Mouse (Mus musculus) CH12.LX (cell line): ENCODE results near the gene Insrr. TPM values are rescaled to one million over a fixed set of nuclear protein-coding genes. Genes with fewer than 3 reads are reported as not detected.

Experiments
- DNase-seq: peaks from one replicate; pipeline ENCODE4 v3.0.0-alpha.2; 2013; ENCODE audit errors: extremely low read depth
- H3K27ac ChIP-seq: 2 replicates; pipeline ENCODE4 v1.5.1; 2012; ENCODE audit warnings: low read depth, mild to moderate bottlenecking, control low read depth, moderate library complexity; ENCODE audit not compliant: insufficient read depth
- H3K27me3 ChIP-seq: replicated peaks from 2 replicates; pipeline ENCODE3; 2012; ENCODE audit warnings: inconsistent platforms
- H3K36me3 ChIP-seq, 2 experiments: replicated peaks in 1 of 2; 2 replicates each; pipeline versions ENCODE3 to v1.6.1; 2012; ENCODE audit warnings: inconsistent platforms in 1 of 2, low read length in 1 of 2, mild to moderate bottlenecking in 1 of 2, mixed read lengths in 1 of 2, moderate library complexity in 1 of 2; ENCODE audit not compliant: control insufficient read depth in 1 of 2, insufficient read depth in 1 of 2
- H3K4me1 ChIP-seq, 2 experiments: 2 replicates each; pipeline ENCODE4 v1.6.1; 2012; ENCODE audit warnings: inconsistent platforms in 1 of 2, moderate library complexity in 1 of 2; ENCODE audit not compliant: insufficient read depth in 2 of 2, control insufficient read depth in 1 of 2
- H3K4me2 ChIP-seq: 2 replicates; pipeline ENCODE4 v1.6.1; 2012; ENCODE audit warnings: low read depth, mild to moderate bottlenecking, control low read depth; ENCODE audit not compliant: poor library complexity, insufficient read depth, severe bottlenecking
- H3K4me3 ChIP-seq, 3 experiments: fragments of 150-350 bp in 1 of 3; sonication (generic) in 1 of 3; replicated peaks in 1 of 3; 2 replicates each; pipeline versions ENCODE3 to v1.5.1; 2011 to 2012; ENCODE audit warnings: low read depth in 2 of 3, low read length in 2 of 3, mild to moderate bottlenecking in 2 of 3, moderate library complexity in 2 of 3, control low read depth in 1 of 3, improper control_type of control experiment in 1 of 3, inconsistent platforms in 1 of 3, mixed read lengths in 1 of 3; ENCODE audit not compliant: poor library complexity in 1 of 3
- H3K79me2 ChIP-seq: replicated peaks from 2 replicates; pipeline ENCODE4 v1.6.1; 2012; ENCODE audit warnings: mild to moderate bottlenecking, moderate library complexity; ENCODE audit not compliant: control insufficient read depth, poor library complexity, insufficient read depth, severe bottlenecking; ENCODE audit errors: extremely low read depth
- H3K9ac ChIP-seq: 2 replicates; pipeline ENCODE4 v1.6.1; 2012; ENCODE audit warnings: low read depth, mild to moderate bottlenecking, control low read depth, moderate library complexity; ENCODE audit not compliant: insufficient read depth
- H3K9me3 ChIP-seq: replicated peaks from 2 replicates; pipeline ENCODE3; 2012; ENCODE audit warnings: low read length, inconsistent platforms, mixed read lengths
- BHLHE40 ChIP-seq: IDR thresholded peaks from 2 replicates; pipeline ENCODE4 v1.6.1; 2011; ENCODE audit warnings: mild to moderate bottlenecking, low read depth, low read length, improper control_type of control experiment
- CHD1 ChIP-seq: IDR thresholded peaks from 2 replicates; pipeline ENCODE4 v1.6.1; 2012; ENCODE audit warnings: low read depth, low read length, improper control_type of control experiment, inconsistent platforms
- CHD2 ChIP-seq: IDR thresholded peaks from 2 replicates; pipeline ENCODE4 v1.6.1; 2011; ENCODE audit warnings: low read length, improper control_type of control experiment
- CTCF ChIP-seq, 2 experiments: IDR thresholded peaks in 1 of 2; conservative IDR thresholded peaks in 1 of 2; 2 replicates each; pipeline ENCODE4 v1.5.1; 2011 to 2012; ENCODE audit warnings: low read depth in 2 of 2, low read length in 2 of 2, improper control_type of control experiment in 1 of 2, inconsistent platforms in 1 of 2, mild to moderate bottlenecking in 1 of 2, moderate library complexity in 1 of 2
- E2F4 ChIP-seq: IDR thresholded peaks from 2 replicates; pipeline ENCODE4 v1.6.1; 2011; ENCODE audit warnings: low read depth, low read length, improper control_type of control experiment; ENCODE audit not compliant: insufficient replicate concordance
- ELF1 ChIP-seq: IDR thresholded peaks from 2 replicates; pipeline ENCODE4 v1.6.1; 2014; ENCODE audit warnings: low read depth, mild to moderate bottlenecking, inconsistent platforms, low read length, improper control_type of control experiment
- GABPA ChIP-seq: IDR thresholded peaks from 2 replicates; pipeline ENCODE4 v1.6.1; 2012; ENCODE audit warnings: low read depth, low read length, improper control_type of control experiment, inconsistent platforms; ENCODE audit not compliant: insufficient replicate concordance
- HCFC1 ChIP-seq: IDR thresholded peaks from 2 replicates; pipeline ENCODE4 v1.6.1; 2012; ENCODE audit warnings: low read depth, mild to moderate bottlenecking, inconsistent platforms, low read length, improper control_type of control experiment
- IRF4 ChIP-seq: IDR thresholded peaks from 2 replicates; pipeline ENCODE4 v1.6.1; 2014; ENCODE audit warnings: low read depth, mild to moderate bottlenecking, inconsistent platforms, low read length, improper control_type of control experiment
- JUN ChIP-seq: IDR thresholded peaks from 2 replicates; pipeline ENCODE4 v1.6.1; 2011; ENCODE audit warnings: low read depth, mild to moderate bottlenecking, low read length, improper control_type of control experiment, moderate library complexity; ENCODE audit not compliant: insufficient read depth
- MAFK ChIP-seq: IDR thresholded peaks from 2 replicates; pipeline ENCODE4 v1.6.1; 2011; ENCODE audit warnings: low read length, improper control_type of control experiment; ENCODE audit not compliant: insufficient replicate concordance
- MAX ChIP-seq: IDR thresholded peaks from 2 replicates; pipeline ENCODE4 v1.6.1; 2011; ENCODE audit warnings: low read length, improper control_type of control experiment
- MAZ ChIP-seq: IDR thresholded peaks from 2 replicates; pipeline ENCODE4 v1.6.1; 2012; ENCODE audit warnings: low read depth, mild to moderate bottlenecking, inconsistent platforms, low read length, improper control_type of control experiment, moderate library complexity
- MEF2A ChIP-seq: IDR thresholded peaks from 2 replicates; pipeline ENCODE4 v1.6.1; 2014; ENCODE audit warnings: low read depth, mild to moderate bottlenecking, inconsistent platforms, low read length, improper control_type of control experiment, borderline replicate concordance
- MYC ChIP-seq: IDR thresholded peaks from 2 replicates; pipeline ENCODE4 v1.6.1; 2011; ENCODE audit warnings: low read depth, mild to moderate bottlenecking, improper control_type of control experiment, low read length
- NRF1 ChIP-seq: IDR thresholded peaks from 2 replicates; pipeline ENCODE4 v1.6.1; 2014; ENCODE audit warnings: low read depth, mild to moderate bottlenecking, inconsistent platforms, low read length, improper control_type of control experiment, moderate library complexity
- POLR2A ChIP-seq: IDR thresholded peaks from 2 replicates; pipeline ENCODE4 v1.6.1; 2011; ENCODE audit warnings: low read depth, mild to moderate bottlenecking, improper control_type of control experiment, low read length
- POLR2AphosphoS2 ChIP-seq: IDR thresholded peaks from 2 replicates; pipeline ENCODE4 v1.6.1; 2011; ENCODE audit warnings: low read depth, low read length, improper control_type of control experiment
- RAD21 ChIP-seq: IDR thresholded peaks from 2 replicates; pipeline ENCODE4 v1.6.1; 2011; ENCODE audit warnings: low read depth, mild to moderate bottlenecking, low read length, improper control_type of control experiment, moderate library complexity
- RCOR1 ChIP-seq: conservative IDR thresholded peaks from 2 replicates; pipeline ENCODE4 v1.6.1; 2012; ENCODE audit warnings: low read depth, mild to moderate bottlenecking, inconsistent platforms, low read length, improper control_type of control experiment
- SMC3 ChIP-seq: IDR thresholded peaks from 2 replicates; pipeline ENCODE4 v1.6.1; 2011; ENCODE audit warnings: low read depth, low read length, improper control_type of control experiment
- TBP ChIP-seq: conservative IDR thresholded peaks from 2 replicates; pipeline ENCODE4 v1.6.1; 2011; ENCODE audit warnings: low read depth, low read length, improper control_type of control experiment
- UBTF ChIP-seq: IDR thresholded peaks from 2 replicates; pipeline ENCODE4 v1.6.1; 2012; ENCODE audit warnings: low read depth, mild to moderate bottlenecking, inconsistent platforms, low read length, improper control_type of control experiment, moderate library complexity
- USF2 ChIP-seq: conservative IDR thresholded peaks from 2 replicates; pipeline ENCODE4 v1.6.1; 2011; ENCODE audit warnings: low read depth, low read length, improper control_type of control experiment
- ZC3H11A ChIP-seq: IDR thresholded peaks from 2 replicates; pipeline ENCODE4 v1.6.1; 2012; ENCODE audit warnings: low read depth, mild to moderate bottlenecking, inconsistent platforms, low read length, improper control_type of control experiment
- ZKSCAN1 ChIP-seq: IDR thresholded peaks from 2 replicates; pipeline ENCODE4 v1.6.1; 2012; ENCODE audit warnings: low read depth, inconsistent platforms, low read length, improper control_type of control experiment, borderline replicate concordance
- ZMIZ1 ChIP-seq: IDR thresholded peaks from 2 replicates; pipeline ENCODE4 v1.6.1; 2012; ENCODE audit warnings: low read depth, mild to moderate bottlenecking, inconsistent platforms, low read length, improper control_type of control experiment
- ZNF384 ChIP-seq: IDR thresholded peaks from 2 replicates; pipeline ENCODE4 v1.6.1; 2012; ENCODE audit warnings: low read depth, low read length, improper control_type of control experiment, inconsistent platforms
- dilution Hi-C: fragments of 300-500 bp; cut with MboI; formaldehyde crosslinking; loops from 2 replicates; pipeline ENCODE4 v1.14.3; 2020; ENCODE audit warnings: low sequenced_read_pairs; ENCODE audit not compliant: extremely low pct_unique_long_range_greater_than_20kb, extremely low pct_ligation_motif_present
- in situ Hi-C: fragments of 300-500 bp; cut with MboI; formaldehyde crosslinking; loops from 3 replicates; pipeline ENCODE4 v1.14.3; 2019; ENCODE audit warnings: low sequenced_read_pairs, low pct_ligation_motif_present, low pct_unique_long_range_greater_than_20kb, mixed read lengths
- polyA plus RNA-seq: library from polyadenylated mRNA; unstranded; fragments of >175 nt; gene quantifications from 2 replicates; pipeline ENCODE4 v1.2.1, GENCODE M21; 2012; ENCODE audit warnings: low read depth; ENCODE audit not compliant: insufficient read length
- total RNA-seq, 2 experiments: library from RNA; depleted of rRNA; stranded (reverse); fragments of 300-350 nt in 1 of 2; fragments of >200 nt in 1 of 2; gene quantifications; 2 replicates each; pipeline ENCODE4 v1.2.3; 2012 to 2014

The Insrr gene
- total and polyA plus RNA-seq, 3 experiments: 0.06 to 0.08 TPM; not detected in 1

DNA sequence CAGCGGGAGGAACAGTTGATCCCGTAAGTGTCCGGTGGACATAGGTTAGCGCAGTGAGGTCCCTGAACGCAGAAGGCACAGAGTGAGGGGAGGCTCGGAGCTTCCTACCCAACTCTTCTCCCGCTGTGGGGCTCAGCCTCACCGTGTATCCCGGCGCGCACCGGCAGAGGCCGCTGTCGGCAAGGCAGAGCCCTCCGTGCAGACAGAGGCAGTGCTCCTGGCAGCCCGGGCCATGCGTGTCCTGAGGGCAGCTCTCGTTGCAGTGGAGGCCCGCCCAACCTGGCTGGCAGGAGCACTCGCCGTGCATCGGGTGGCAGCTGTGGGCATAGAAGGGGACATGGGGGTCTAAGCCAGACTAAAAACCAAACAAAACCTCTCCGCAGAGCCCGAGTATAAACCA, 40.8 kb upstream of the Insrr start:
- dilution Hi-C loops (no loop called here), in situ Hi-C loops (no loop called here)
- H3K4me2 ChIP-seq: 0 out of 2 replicates have a peak overlapping the region, but pooled peaks have one; percentile 39
- no peak overlapping the region for H3K27ac ChIP-seq
- peaks cover 66% of the 10 kb centered on the region for H3K27me3 ChIP-seq
- H3K9ac ChIP-seq: no peak overlapping the region
- 0 out of 4 replicates have a peak, but pooled peaks cover 2 to 3% of the 10 kb centered on the region in 2 experiments for H3K4me1 ChIP-seq
- peak; percentile 60 for DNase-seq
- H3K79me2 ChIP-seq: no peaks in the 10 kb centered on the region
- H3K4me3 ChIP-seq: no peak overlapping the region
- H3K9me3 ChIP-seq: no peaks in the 10 kb centered on the region
- no peaks in the 10 kb centered on the region for H3K36me3 ChIP-seq
- no peak for TF ChIP-seq POLR2A
- no peak for TF ChIP-seq CHD1
- TF ChIP-seq NRF1: peak; percentile 23; the same call in 1 of the 2 replicates
- peak; percentile 2; the same call in 1 of the 2 replicates for TF ChIP-seq BHLHE40
- TF ChIP-seq RAD21: peak; percentile 91
- TF ChIP-seq MEF2A: 0 out of 2 replicates have a peak, but pooled peaks have one; percentile 21
- TF ChIP-seq CHD2: no peak
- TF ChIP-seq SMC3: peak; percentile 86
- no peak for TF ChIP-seq E2F4
- peak; percentile 46 to 95 for TF ChIP-seq CTCF (conservative IDR thresholded peaks at IDR 0.05 in 1 of 2, IDR thresholded peaks at IDR 0.05 in 1 of 2; ENCODE audit: low read depth in 2 of 2, low read length in 2 of 2)
- TF ChIP-seq ELF1: no peak
- 0 out of 2 replicates have a peak, but pooled peaks have one; percentile 21 for TF ChIP-seq ZC3H11A

DNA sequence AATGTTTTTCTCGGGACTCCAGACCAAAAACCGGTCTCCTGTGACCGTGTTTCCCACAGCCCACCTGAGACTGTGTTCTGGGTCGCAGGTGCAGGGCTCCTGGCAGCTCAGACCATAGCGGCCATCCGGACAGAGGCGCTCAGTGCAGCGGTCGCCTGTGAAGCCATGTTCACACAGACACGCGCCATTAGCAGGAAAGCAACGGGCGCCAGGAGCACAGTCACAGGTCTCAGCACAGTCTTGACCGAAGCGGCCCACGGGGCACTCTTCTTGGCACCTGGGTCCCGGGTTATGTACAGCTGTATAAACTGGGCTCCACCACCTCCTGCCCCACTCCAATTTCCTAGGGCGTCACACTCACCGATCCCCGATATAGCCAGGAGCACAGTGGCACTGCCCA, 40.3 kb upstream of the Insrr start:
- in situ Hi-C loops (no loop called here), dilution Hi-C loops (no loop called here)
- Histone ChIP-seq H3K36me3 (no peaks in the 10 kb centered on the region), H3K4me1 (0 out of 4 replicates have a peak, but pooled peaks cover 2 to 3% of the 10 kb centered on the region in 2 experiments), H3K4me3 (no peak overlapping the region), H3K27me3 (peaks cover 60% of the 10 kb centered on the region), H3K9ac (no peak overlapping the region), H3K27ac (no peak overlapping the region), H3K4me2 (no peak overlapping the region), H3K79me2 (no peaks in the 10 kb centered on the region), H3K9me3 (no peaks in the 10 kb centered on the region)
- DNase-seq: no peak
- TF ChIP-seq RCOR1: no peak
- TF ChIP-seq BHLHE40: no peak
- no peak for TF ChIP-seq MAFK
- no peak for TF ChIP-seq JUN
- TF ChIP-seq ZMIZ1: no peak
- TF ChIP-seq ZKSCAN1: no peak
- no peak for TF ChIP-seq SMC3
- no peak for TF ChIP-seq MYC
- TF ChIP-seq MAZ: no peak
- no peak for TF ChIP-seq IRF4
- no peak for TF ChIP-seq UBTF
- TF ChIP-seq ZNF384: no peak
- no peak for TF ChIP-seq HCFC1
- no peak for TF ChIP-seq TBP
- no peak for TF ChIP-seq GABPA
- TF ChIP-seq RAD21: no peak
- no peak for TF ChIP-seq POLR2AphosphoS2
- no peak for TF ChIP-seq USF2
- no peak for TF ChIP-seq MAX
- TF ChIP-seq, all 38 proteins: peak for 0
